Mouse (Mus musculus): Measurements from ENCODE around the gene Gm17662. TPM values are rescaled to one million over a fixed set of nuclear protein-coding genes. Genes with fewer than 3 reads are reported as not detected.

The Gm17662 gene
- total RNA-seq (2021): not detected
- long read RNA-seq, experiment 1: 0 reads
- long read RNA-seq, experiment 2: 0 reads

DNA sequence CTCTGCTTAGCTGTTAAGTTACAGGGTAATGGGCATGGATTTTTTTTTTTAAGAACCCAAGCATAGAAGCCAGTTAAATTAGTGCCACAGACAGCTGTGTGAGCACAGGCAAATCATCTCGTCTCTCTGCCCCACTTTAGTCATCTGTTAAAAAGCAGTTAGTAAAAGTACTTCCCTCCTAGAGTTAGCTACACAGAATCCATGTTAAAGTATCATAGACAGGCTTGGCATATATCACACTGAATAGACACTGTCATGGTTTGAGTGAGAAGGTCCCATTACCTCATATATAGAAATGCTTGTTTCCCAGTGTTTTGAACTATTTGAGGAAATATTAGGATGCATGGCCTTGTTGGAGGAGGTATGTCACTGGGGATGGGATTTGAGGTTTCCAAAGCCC is at the start of gene Gm17662:
TSS of gene Gm17662 (plus strand) at position 301 of the 400 bp plus-strand sequence.
- no peak for DNase-seq (ENCODE audit: low spot score in 2 of 2)

DNA sequence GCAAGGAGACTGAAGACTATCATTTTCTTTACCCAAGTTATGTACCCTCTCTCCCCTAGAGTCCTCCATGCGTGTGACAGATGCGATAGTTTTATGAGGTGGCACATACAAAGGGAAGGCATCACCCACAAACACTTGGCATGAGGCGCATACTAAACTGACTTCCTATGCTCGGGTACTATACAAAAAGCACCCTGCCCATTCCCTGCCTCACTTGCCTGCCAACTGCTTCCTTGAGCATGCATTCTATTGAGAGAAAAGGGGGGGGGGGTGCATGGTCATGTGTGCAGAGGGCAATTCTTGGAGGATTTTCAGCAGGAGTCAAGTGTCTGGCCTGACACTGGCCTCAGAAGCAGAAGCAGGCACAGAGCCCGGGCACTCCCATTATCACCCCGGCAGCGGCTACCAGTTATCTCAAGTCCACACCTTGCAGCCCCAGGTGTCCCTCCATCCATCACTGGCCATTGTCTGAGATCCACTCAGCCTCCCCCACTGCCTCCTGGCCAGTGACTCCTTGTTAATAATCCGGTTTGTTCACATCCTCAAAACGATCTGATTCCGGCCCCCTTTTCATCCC is 46.3 kb upstream of the Gm17662 start:
- no peak for DNase-seq (ENCODE audit: low spot score in 2 of 2)

DNA sequence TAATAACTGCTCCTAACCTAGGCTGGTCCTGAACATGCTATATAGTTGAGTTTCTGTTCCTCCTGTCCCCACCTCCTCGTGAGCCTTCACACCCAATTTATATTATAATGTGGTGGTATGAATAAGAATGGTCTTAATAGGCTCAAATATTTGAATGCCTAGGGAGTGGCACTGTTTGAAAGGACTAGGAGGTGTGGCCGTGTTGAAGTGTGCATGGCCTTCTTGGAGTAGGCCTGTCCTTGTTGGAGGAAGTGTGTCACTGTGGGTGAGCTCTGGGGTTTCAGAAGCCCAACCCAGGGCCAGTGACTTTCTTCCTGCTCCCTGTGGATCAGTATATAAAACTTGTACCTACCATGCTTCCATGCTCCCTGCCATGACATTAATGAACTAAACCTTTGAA is 43.5 kb upstream of the Gm17662 start:
- no peak for DNase-seq (ENCODE audit: low spot score in 2 of 2)

DNA sequence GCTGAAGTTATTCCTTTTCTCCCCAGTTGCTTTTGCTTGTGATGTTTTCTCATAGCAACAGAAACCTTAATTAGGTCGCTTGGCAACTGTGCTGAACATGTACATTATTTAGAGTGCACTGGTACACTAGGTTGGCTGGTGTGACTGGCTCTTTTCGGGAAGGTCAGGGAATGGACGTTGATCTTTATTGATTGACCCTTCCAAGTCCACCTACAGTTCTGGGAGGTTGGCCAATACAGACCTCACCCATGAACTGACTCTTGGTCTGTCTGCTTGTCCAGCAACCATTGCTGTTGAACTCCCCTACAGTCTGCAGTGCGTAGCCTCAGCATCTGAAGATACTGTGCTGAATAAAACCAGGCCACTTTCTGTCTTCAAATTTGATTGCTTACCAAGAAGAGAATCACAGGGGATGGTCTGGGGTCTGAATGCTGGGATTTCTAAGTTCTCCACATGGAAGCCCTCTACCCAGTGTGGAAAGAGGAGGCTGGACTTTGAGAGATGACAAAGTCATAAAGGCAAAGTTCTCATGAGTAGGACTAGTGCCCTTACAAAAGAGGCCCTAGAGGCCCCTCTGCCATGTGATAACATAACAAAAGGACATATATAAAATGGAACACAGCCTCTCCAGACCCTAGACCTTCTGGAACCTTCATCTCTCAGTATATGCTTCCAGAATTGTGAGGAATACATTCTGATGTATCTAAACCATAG is 40.5 kb upstream of the Gm17662 start:
- DNase-seq (ENCODE audit: low spot score in 2 of 2): no peak

- DNase-seq (ENCODE audit: low spot score in 2 of 2): no peak
These were observed 39.6 kb upstream of the Gm17662 start for GRCm38 (mm10) chr4:104817509-104817908.

DNA sequence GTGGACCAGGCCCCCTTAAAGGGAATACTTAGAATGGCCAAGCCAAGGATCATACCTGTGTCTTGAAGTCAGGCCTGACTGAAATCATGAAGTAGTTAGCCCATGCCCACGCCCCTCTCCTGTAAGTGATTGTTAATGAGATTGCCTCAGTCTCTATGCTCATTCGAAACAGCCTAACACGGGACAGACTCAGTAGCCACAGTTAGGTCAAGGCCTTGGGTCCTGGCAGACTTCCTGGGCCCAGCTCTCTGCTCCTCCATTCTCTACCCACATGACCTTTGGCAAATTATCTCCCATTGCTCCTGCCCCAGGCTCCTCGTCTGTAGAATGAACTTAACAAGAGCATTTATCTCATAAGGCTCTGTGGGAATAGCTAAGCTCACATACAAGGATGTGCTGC is 38.1 kb upstream of the Gm17662 start:
- no peak for DNase-seq (ENCODE audit: low spot score in 2 of 2)

GRCm38 (mm10) chr4:104819891-104820290 is 37.2 kb upstream of the Gm17662 start:
- DNase-seq (ENCODE audit: low spot score in 2 of 2): no peak

DNA sequence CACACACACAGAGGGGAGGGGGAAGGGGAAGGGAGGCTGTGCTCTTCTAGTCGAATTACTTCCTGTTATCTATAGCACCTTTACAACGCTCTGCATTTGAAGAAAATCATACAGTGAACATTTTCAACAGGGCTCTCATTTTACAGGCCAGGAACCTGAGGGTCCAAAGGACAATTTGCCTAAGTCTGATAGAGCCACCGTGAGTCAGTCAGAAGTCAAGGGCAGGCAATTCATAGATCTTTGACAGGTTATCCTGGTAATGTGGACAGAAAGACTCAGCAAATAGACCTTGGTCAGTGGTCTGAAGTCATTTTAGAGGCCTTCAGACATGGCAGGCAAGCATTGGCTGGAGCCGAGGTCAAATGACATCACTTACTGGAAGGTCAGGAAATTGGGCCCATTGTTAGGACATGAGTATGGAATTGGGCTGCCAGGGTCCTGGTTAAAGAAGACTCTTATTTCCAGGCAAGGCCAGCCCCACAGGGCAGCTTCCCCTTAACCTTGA is 33.5 kb upstream of the Gm17662 start:
- DNase-seq (ENCODE audit: low spot score in 2 of 2): no peak

DNA sequence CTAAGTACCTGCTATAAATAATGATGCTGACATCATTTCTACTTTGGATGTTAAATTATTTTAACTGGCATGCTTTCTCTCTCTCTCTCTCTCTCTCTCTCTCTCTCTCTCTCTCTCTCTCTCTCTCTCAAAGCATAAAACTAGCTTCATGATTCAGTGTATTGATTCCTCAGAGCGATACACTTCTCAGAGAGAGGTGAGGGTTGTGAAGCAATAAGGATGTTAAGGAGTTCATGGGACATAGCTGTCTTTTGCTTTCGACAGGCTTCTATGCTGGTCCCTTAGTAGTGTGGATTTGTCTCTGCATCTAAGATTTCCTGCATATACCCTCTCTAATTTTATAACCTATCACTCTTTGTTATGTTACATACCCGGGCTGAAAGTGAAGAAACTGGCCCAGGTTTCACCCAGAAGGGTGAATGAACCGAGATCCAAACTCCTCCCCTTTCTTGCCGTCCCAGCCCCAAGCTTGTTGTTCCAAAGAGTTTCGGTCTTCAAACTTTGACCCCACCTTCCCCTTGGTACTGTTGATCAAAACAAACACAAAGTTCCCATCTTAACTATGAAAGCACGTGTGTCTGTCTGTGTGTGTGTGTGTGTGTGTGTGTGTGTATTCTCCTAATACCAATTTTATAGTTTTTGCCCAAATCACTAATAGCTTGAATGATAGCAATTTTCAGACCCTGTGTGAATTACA is 32.6 kb upstream of the Gm17662 start:
- no peak for DNase-seq (ENCODE audit: low spot score in 2 of 2)

DNA sequence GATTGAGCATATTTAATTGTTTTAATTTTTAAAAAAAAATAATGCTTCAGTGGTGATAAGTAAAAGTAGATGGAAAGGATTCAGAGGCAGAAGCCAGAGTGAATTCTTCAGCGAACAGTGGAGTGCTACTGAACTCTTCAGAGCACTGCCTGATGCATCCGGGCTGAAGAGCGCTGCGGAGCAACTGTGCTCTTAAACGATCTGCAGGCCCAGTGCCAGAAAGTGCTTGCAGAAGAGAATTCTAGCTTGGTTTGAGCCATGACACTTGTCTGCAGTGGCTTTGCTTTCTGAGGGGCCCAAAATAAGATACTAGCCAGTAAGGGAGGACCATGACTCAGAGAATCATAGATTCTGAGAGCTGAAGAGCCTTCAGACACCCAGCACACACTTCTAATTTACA is 28.2 kb upstream of the Gm17662 start:
- DNase-seq (ENCODE audit: low spot score in 2 of 2): no peak

DNA sequence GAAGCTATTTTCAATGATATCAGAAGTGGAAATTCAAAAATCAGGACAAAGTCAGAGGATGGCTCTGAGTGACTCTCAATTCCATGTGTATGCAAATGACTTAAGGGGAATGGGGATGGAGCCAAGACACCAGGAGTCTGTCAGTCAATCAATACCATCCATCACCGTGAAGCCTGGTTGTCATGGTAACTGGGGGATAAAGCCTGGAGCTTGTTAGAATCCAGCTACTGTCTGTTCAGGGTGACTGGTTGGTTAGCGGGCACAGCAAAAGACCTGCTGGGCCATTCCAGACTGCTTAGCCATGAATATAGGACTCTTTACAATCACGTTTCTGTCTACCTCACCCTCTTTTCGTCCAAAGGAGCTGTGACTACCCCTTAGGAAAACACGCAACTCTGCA is 22.0 kb upstream of the Gm17662 start:
- DNase-seq (ENCODE audit: low spot score in 2 of 2): no peak

GRCm38 (mm10) chr4:104838342-104838741 is 18.8 kb upstream of the Gm17662 start:
- DNase-seq (ENCODE audit: low spot score in 2 of 2): no peak

DNA sequence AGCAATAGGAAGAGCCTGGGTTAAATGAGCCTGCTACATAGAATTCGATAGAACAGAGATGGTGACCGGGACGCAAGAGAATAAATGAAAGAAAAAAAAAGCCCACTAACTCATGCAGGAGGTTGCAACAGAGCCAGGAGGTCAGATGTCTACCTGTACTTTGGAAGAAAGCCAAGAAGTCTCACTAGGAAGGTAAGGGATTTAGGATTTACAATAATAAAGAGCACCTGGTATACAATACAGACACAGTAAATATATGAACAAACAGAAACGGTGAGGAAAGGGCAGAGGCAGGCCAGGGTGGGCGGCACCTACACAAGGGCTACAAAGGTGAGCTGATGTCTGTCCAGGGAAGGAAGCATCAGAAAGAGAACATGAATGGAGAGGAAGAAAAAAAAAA is 14.9 kb upstream of the Gm17662 start:
- DNase-seq (ENCODE audit: low spot score in 2 of 2): no peak

DNA sequence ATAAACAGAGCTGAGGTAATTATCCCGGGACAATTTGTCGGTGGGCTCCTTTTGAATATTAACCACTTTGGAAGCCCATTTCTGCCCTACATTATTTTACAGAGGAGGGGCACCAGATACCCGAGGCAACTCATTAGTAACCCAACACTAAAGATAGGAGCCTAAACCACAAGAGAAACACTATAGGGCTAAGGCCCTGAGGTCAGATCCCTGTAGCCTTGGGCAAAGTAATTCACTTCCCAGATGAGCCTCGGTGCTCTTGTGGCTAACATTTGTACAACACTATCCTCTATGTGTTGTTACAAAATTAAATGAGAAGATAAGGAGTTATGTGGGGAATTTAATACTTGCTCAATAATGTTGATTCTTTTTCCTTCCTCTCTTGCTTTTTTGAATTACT is 13.6 kb upstream of the Gm17662 start:
- DNase-seq (ENCODE audit: low spot score in 2 of 2): no peak

GRCm38 (mm10) chr4:104855216-104855615 is 1.9 kb upstream of the Gm17662 start:
- no peak for DNase-seq (ENCODE audit: low spot score in 2 of 2)

- no peak for DNase-seq (ENCODE audit: low spot score in 2 of 2)
These were observed 694 bp downstream of the Gm17662 start for GRCm38 (mm10) chr4:104857823-104858222.

DNA sequence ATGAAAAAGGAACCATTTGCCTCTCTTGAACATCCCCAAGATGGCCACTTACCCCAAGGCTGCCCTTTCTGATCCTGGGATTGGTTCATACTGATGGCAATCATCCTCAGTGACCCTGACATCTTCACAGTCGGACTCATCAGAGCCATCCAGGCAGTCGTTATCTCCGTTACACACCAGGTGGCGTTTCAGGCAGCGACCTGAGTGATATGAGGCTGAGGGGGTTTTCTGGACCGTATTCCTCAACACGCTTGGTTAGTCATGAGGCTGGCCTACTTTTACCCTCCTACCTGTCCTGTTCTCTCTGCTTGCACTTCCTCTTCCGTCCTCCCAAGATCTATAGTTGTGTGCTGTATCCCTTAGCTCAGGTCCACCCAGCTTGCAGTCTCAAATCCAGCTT is 4.1 kb downstream of the Gm17662 start:
- no peak for DNase-seq (ENCODE audit: low spot score in 2 of 2)

GRCm38 (mm10) chr4:104864397-104864796 is 7.3 kb downstream of the Gm17662 start:
- DNase-seq (ENCODE audit: low spot score in 2 of 2): no peak

GRCm38 (mm10) chr4:104869581-104869980 is 12.5 kb downstream of the Gm17662 start:
- no peak for DNase-seq (ENCODE audit: low spot score in 2 of 2)

- DNase-seq (ENCODE audit: low spot score in 2 of 2): no peak
These were observed 13.1 kb downstream of the Gm17662 start for GRCm38 (mm10) chr4:104870196-104870595.

GRCm38 (mm10) chr4:104875832-104876231 is 18.7 kb downstream of the Gm17662 start:
- no peak for DNase-seq (ENCODE audit: low spot score in 2 of 2)

GRCm38 (mm10) chr4:104876323-104876722 is 19.2 kb downstream of the Gm17662 start, which contains the start of gene C8a:
C8a (minus strand) TSS chr4:104876398.
- DNase-seq (ENCODE audit: low spot score in 2 of 2): no peak

All from adrenal gland, postnatal 4 days (tissue).